In the genomic region with DNA sequence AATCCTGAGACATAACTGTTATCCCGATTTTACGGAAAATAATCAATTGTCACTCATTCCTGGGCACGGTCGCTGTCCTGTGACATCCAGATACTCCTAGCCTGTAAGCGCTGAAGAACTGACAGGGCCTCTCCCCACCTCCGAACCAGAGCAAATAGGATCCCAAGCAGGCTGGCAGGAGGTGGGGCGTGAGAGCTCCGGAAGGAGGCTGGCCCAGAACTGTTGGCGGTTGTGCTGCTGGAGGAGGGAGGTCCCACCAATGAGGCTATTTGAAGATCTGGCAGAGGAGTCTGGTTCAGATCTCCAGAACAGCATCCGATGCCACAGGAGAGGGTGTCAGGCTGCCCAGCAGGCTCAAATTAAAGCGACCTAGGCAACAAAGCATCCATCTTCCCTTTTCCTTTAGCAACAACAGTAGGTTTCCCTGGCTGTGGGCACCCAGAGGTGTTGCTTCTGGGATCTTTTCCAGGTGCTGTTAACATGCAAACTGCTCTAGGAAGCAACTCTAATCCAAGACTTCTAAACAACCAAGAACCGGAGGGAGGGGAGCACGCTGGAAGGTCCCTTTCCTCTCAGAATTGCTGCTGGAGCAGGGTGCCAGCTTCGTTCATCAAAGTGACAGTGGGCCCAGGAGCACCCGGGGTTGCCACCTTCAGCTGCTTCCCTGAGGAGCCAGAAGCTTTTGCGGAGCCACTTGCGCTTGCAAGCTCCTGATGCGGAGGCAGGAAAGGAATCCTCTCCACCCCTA, we compare ENCODE assay signal across 8 mouse cellular contexts. TPM values are rescaled to one million over a fixed set of nuclear protein-coding genes. Genes with fewer than 3 reads are reported as not detected.
DNase-seq lines count a peak whose midpoint lies in the region; ATAC-seq and TF ChIP-seq lines count a peak whose summit lies in the region.

No protein-coding gene starts in this region.

- under 1% methylated on average over 18 of the region's 18 CpGs for WGBS in cerebellum, adult 2 months
- WGBS in forebrain, postnatal 0 days, result 0% methylated on average over 18 of the region's 18 CpGs
- 1% methylated on average over 18 of the region's 18 CpGs for WGBS in lung, embryonic 15.5 days
- WGBS in olfactory bulb, adult 2 months, result under 1% methylated on average over 18 of the region's 18 CpGs

- H3K27ac ChIP-seq in cerebellum, adult 2 months (ENCODE audit: insufficient read depth, low read length), result peak overlapping the region; percentile 92
- H3K27ac ChIP-seq in forebrain, postnatal 0 days (ENCODE audit: low read depth, low read length), result peak overlapping the region; percentile 98
- peak overlapping the region; percentile 84 for H3K27ac ChIP-seq in lung, embryonic 15.5 days
- peak overlapping the region; percentile 98 for H3K27ac ChIP-seq in olfactory bulb, adult 2 months (ENCODE audit: insufficient read depth, low read depth, low read length)

- no peaks in the 10 kb centered on the region for H3K9me3 ChIP-seq in forebrain, postnatal 0 days (ENCODE audit: low read length)
- H3K9me3 ChIP-seq in lung, embryonic 15.5 days, result no peaks in the 10 kb centered on the region

- TF ChIP-seq POLR2A in cerebellum, adult 2 months (IDR thresholded peaks at IDR 0.05; ENCODE audit: borderline replicate concordance, insufficient read depth, low read length), result peak; percentile 94; the same call in 1 of the 2 replicates
- peak; percentile 79 for TF ChIP-seq POLR2A in olfactory bulb, adult 2 months (IDR thresholded peaks at IDR 0.05; ENCODE audit: insufficient read depth, low read depth, low read length)

- DNase-seq in Muller cell, postnatal 12 days (ENCODE audit: inconsistent ontology term), result peak; percentile 97
- DNase-seq in cerebellum, adult 2 months, result peak; percentile 91 to 97
- DNase-seq in forebrain, postnatal 0 days, result peak; percentile 96
- DNase-seq in heart, postnatal 4 days, result peak; percentile 85
- DNase-seq in layer of hippocampus, adult 9-10 months (ENCODE audit: low spot score), result peak; percentile 72
- DNase-seq in thymus, postnatal 0 days (ENCODE audit: low spot score), result peak; percentile 96

- H3K36me3 ChIP-seq in forebrain, postnatal 0 days (ENCODE audit: insufficient read depth), result peaks cover 37% of the 10 kb centered on the region
- H3K36me3 ChIP-seq in lung, embryonic 15.5 days, result peaks cover 34% of the 10 kb centered on the region

- TF ChIP-seq CTCF in cerebellum, adult 2 months (IDR thresholded peaks at IDR 0.05; ENCODE audit: borderline replicate concordance, insufficient read depth, low read depth, low read length), result no peak
- no peak for TF ChIP-seq CTCF in forebrain, postnatal 0 days (IDR thresholded peaks at IDR 0.05; ENCODE audit: low read depth)
- TF ChIP-seq CTCF in olfactory bulb, adult 2 months (IDR thresholded peaks at IDR 0.05; ENCODE audit: insufficient read depth, low read depth, low read length), result no peak

- ATAC-seq in forebrain, postnatal 0 days, result peak; percentile 98
- peak; percentile 93 for ATAC-seq in lung, embryonic 15.5 days (ENCODE audit: borderline replicate concordance, extremely low read depth, low FRiP score, low TSS enrichment)

- H3K27me3 ChIP-seq in cerebellum, adult 2 months (ENCODE audit: control insufficient read depth, insufficient read depth, low read length), result no peaks in the 10 kb centered on the region
- H3K27me3 ChIP-seq in forebrain, postnatal 0 days (ENCODE audit: insufficient read depth, low read length), result no peaks in the 10 kb centered on the region
- H3K27me3 ChIP-seq in lung, embryonic 15.5 days, result no peaks in the 10 kb centered on the region

- peak overlapping the region; percentile 98 for H3K4me3 ChIP-seq in cerebellum, adult 2 months (replicated peaks; ENCODE audit: insufficient read depth, low read depth, low read length)
- H3K4me3 ChIP-seq in forebrain, postnatal 0 days (ENCODE audit: low read depth, low read length), result peak overlapping the region; percentile 66
- H3K4me3 ChIP-seq in lung, embryonic 15.5 days, result peak overlapping the region; percentile 60
- H3K4me3 ChIP-seq in olfactory bulb, adult 2 months (ENCODE audit: insufficient read depth, low read depth, low read length), result peak overlapping the region; percentile 91

- H3K4me2 ChIP-seq in forebrain, postnatal 0 days (ENCODE audit: low read depth), result peak overlapping the region; percentile 88
- peak overlapping the region; percentile 71 for H3K4me2 ChIP-seq in lung, embryonic 15.5 days

- H3K9ac ChIP-seq in forebrain, postnatal 0 days, result peak overlapping the region; percentile 93
- peak overlapping the region; percentile 61 for H3K9ac ChIP-seq in lung, embryonic 15.5 days

- peaks cover 15% of the 10 kb centered on the region for H3K4me1 ChIP-seq in cerebellum, adult 2 months (ENCODE audit: control insufficient read depth, insufficient read depth, low read length)
- H3K4me1 ChIP-seq in forebrain, postnatal 0 days (ENCODE audit: insufficient read depth), result peaks cover 21% of the 10 kb centered on the region
- H3K4me1 ChIP-seq in lung, embryonic 15.5 days, result peaks cover 42% of the 10 kb centered on the region
- peaks cover 32% of the 10 kb centered on the region for H3K4me1 ChIP-seq in olfactory bulb, adult 2 months (ENCODE audit: control insufficient read depth, insufficient read depth, low read length)

RNA-seq across cellular contexts. Expression of a gene that starts 0.7 kb away (rescaled TPM):
- polyA plus RNA-seq in cerebellum, adult 2 months (2012; rRNA removed), result 184 and 201 TPM in 2 replicates
- 89.2 and 120 TPM in 2 replicates for total RNA-seq in forebrain, postnatal 0 days (2014; rRNA removed)
- polyA plus RNA-seq in forebrain, postnatal 0 days (2015; fragmentation: Nextera tagmentation; extraction: Ambion mirVana), result 144 and 146 TPM in 2 replicates
- 10 to 100 TPM; 30.9 to 33.3 TPM for total RNA-seq in heart, postnatal 4 days (2021)
- polyA plus RNA-seq in lung, embryonic 15.5 days (2015; fragmentation: Nextera tagmentation; extraction: Ambion mirVana), result 51.4 and 59.5 TPM in 2 replicates
- not detected in 2 replicates for polyA plus RNA-seq in olfactory bulb, adult 2 months (2012; ENCODE audit: insufficient read depth, insufficient read length, low replicate concordance, missing spikeins)
- 81.7 and 87.2 TPM in 2 replicates for polyA plus RNA-seq in thymus, postnatal 0 days (2015; fragmentation: Nextera tagmentation; extraction: Ambion mirVana)

RNA-seq across cellular contexts. Expression of a gene that starts 5.6 kb away (rescaled TPM):
- polyA plus RNA-seq in cerebellum, adult 2 months (2012; rRNA removed), result 37.1 and 40.6 TPM in 2 replicates
- total RNA-seq in forebrain, postnatal 0 days (2014; rRNA removed), result 25.9 and 31.5 TPM in 2 replicates
- 21.4 and 24.7 TPM in 2 replicates for polyA plus RNA-seq in forebrain, postnatal 0 days (2015; fragmentation: Nextera tagmentation; extraction: Ambion mirVana)
- total RNA-seq in heart, postnatal 4 days (2021), result 10 to 100 TPM in 1 of 2 experiments, 1 to 10 TPM in 1; 9.3 to 14.3 TPM
- 29.8 and 30.6 TPM in 2 replicates for polyA plus RNA-seq in lung, embryonic 15.5 days (2015; fragmentation: Nextera tagmentation; extraction: Ambion mirVana)
- not detected in 2 replicates for polyA plus RNA-seq in olfactory bulb, adult 2 months (2012; ENCODE audit: insufficient read depth, insufficient read length, low replicate concordance, missing spikeins)
- polyA plus RNA-seq in thymus, postnatal 0 days (2015; fragmentation: Nextera tagmentation; extraction: Ambion mirVana), result 39.5 and 40.6 TPM in 2 replicates

RNA-seq across cellular contexts. Expression of a gene that starts 10.4 kb away (rescaled TPM):
- polyA plus RNA-seq in cerebellum, adult 2 months (2012; rRNA removed), result 8.8 and 10.6 TPM in 2 replicates
- 3.0 TPM in 1 of 2 replicates, not detected in the other for total RNA-seq in forebrain, postnatal 0 days (2014; rRNA removed)
- 3.6 and 4.5 TPM in 2 replicates for polyA plus RNA-seq in forebrain, postnatal 0 days (2015; fragmentation: Nextera tagmentation; extraction: Ambion mirVana)
- under 1 TPM; 0.27 to 0.76 TPM for total RNA-seq in heart, postnatal 4 days (2021)
- polyA plus RNA-seq in lung, embryonic 15.5 days (2015; fragmentation: Nextera tagmentation; extraction: Ambion mirVana), result 1.5 and 2.1 TPM in 2 replicates
- not detected in 2 replicates for polyA plus RNA-seq in olfactory bulb, adult 2 months (2012; ENCODE audit: insufficient read depth, insufficient read length, low replicate concordance, missing spikeins)
- polyA plus RNA-seq in thymus, postnatal 0 days (2015; fragmentation: Nextera tagmentation; extraction: Ambion mirVana), result 3.0 and 3.3 TPM in 2 replicates

RNA-seq across cellular contexts. Expression of a gene that starts 16.4 kb away (rescaled TPM):
- 40.0 and 40.6 TPM in 2 replicates for polyA plus RNA-seq in cerebellum, adult 2 months (2012; rRNA removed)
- total RNA-seq in forebrain, postnatal 0 days (2014; rRNA removed), result 39.1 and 45.0 TPM in 2 replicates
- polyA plus RNA-seq in forebrain, postnatal 0 days (2015; fragmentation: Nextera tagmentation; extraction: Ambion mirVana), result 22.4 and 28.4 TPM in 2 replicates
- total RNA-seq in heart, postnatal 4 days (2021), result 10 to 100 TPM; 40.0 to 41.9 TPM
- polyA plus RNA-seq in lung, embryonic 15.5 days (2015; fragmentation: Nextera tagmentation; extraction: Ambion mirVana), result 83.2 and 86.8 TPM in 2 replicates
- polyA plus RNA-seq in olfactory bulb, adult 2 months (2012; ENCODE audit: insufficient read depth, insufficient read length, low replicate concordance, missing spikeins), result not detected in 2 replicates
- polyA plus RNA-seq in thymus, postnatal 0 days (2015; fragmentation: Nextera tagmentation; extraction: Ambion mirVana), result 57.4 and 64.5 TPM in 2 replicates

RNA-seq across cellular contexts. Expression of a gene that starts 24.0 kb away (rescaled TPM):
- polyA plus RNA-seq in cerebellum, adult 2 months (2012; rRNA removed), result 143 and 144 TPM in 2 replicates
- total RNA-seq in forebrain, postnatal 0 days (2014; rRNA removed), result 151 and 155 TPM in 2 replicates
- polyA plus RNA-seq in forebrain, postnatal 0 days (2015; fragmentation: Nextera tagmentation; extraction: Ambion mirVana), result 215 and 218 TPM in 2 replicates
- total RNA-seq in heart, postnatal 4 days (2021), result 10 to 100 TPM; 64.8 to 72.1 TPM
- polyA plus RNA-seq in lung, embryonic 15.5 days (2015; fragmentation: Nextera tagmentation; extraction: Ambion mirVana), result 187 and 191 TPM in 2 replicates
- 500 TPM in 1 of 2 replicates, not detected in the other for polyA plus RNA-seq in olfactory bulb, adult 2 months (2012; ENCODE audit: insufficient read depth, insufficient read length, low replicate concordance, missing spikeins)
- 190 and 230 TPM in 2 replicates for polyA plus RNA-seq in thymus, postnatal 0 days (2015; fragmentation: Nextera tagmentation; extraction: Ambion mirVana)

Comparison
In these comparisons a context has a peak if more than half of its experiments do, and no peak if none do; other contexts are left out.
1. Peak in every context shown above with its lines: DNase-seq, ATAC-seq, H3K4me3 ChIP-seq and H3K27ac ChIP-seq.
2. RNA of a gene that starts 0.7 kb away (polyA plus RNA-seq): 184 to 201 TPM in cerebellum, adult 2 months, 144 to 146 TPM in forebrain, postnatal 0 days, 81.7 to 87.2 TPM in thymus, postnatal 0 days and 51.4 to 59.5 TPM in lung, embryonic 15.5 days; not detected in olfactory bulb, adult 2 months; every median in the first group is over 10 times any median in the second.
3. RNA of a gene that starts 5.6 kb away (polyA plus RNA-seq): 39.5 to 40.6 TPM in thymus, postnatal 0 days, 37.1 to 40.6 TPM in cerebellum, adult 2 months, 29.8 to 30.6 TPM in lung, embryonic 15.5 days and 21.4 to 24.7 TPM in forebrain, postnatal 0 days; not detected in olfactory bulb, adult 2 months; every median in the first group is over 10 times any median in the second.